Comparison of ENCODE assay signal across 8 mouse cellular contexts in genomic region chr6:67170674-67170946, GRCm38 (mm10).
A peak's percentile ranks its signal among the peaks of the same experiment; 100 is the strongest.
DNase-seq lines count a peak whose midpoint lies in the region; ATAC-seq and TF ChIP-seq lines count a peak whose summit lies in the region.

No protein-coding gene starts in this region.

- DNase-seq in cerebellum, adult 18-20 months: no peak
- no peak for DNase-seq in kidney, postnatal 0 days (ENCODE audit: low spot score)
- DNase-seq in kidney, postnatal 4 days: no peak
- no peak for DNase-seq in liver, embryonic 14.5 days (ENCODE audit: low read depth in 3 of 3, low spot score in 3 of 3)
- no peak for DNase-seq in cerebellum, adult 8-10 months

- H3K9me3 ChIP-seq in kidney, postnatal 0 days (replicated peaks; ENCODE audit: low read length): no peaks in the 10 kb centered on the region
- no peaks in the 10 kb centered on the region for H3K9me3 ChIP-seq in liver, embryonic 14.5 days (ENCODE audit: control insufficient read depth, low read length)

- no peak for TF ChIP-seq EP300 in liver, embryonic 14.5 days (IDR thresholded peaks at IDR 0.05; ENCODE audit: low read depth)

- H3K27ac ChIP-seq in kidney, postnatal 0 days: peak overlapping the region; percentile 7; the same call in 1 of the 2 replicates
- no peak overlapping the region for H3K27ac ChIP-seq in liver, embryonic 14.5 days

- no peak overlapping the region for H3K9ac ChIP-seq in kidney, postnatal 0 days (ENCODE audit: low read depth, low read length)
- H3K9ac ChIP-seq in liver, embryonic 14.5 days (replicated peaks): no peak overlapping the region

- no peaks in the 10 kb centered on the region for H3K36me3 ChIP-seq in kidney, postnatal 0 days (ENCODE audit: insufficient read depth, low read length)
- H3K36me3 ChIP-seq in liver, embryonic 14.5 days (replicated peaks; ENCODE audit: control insufficient read depth, insufficient read depth, low read depth): no peaks in the 10 kb centered on the region

- H3K4me3 ChIP-seq in kidney, postnatal 0 days (replicated peaks; ENCODE audit: low read depth, low read length): no peak overlapping the region
- no peak overlapping the region for H3K4me3 ChIP-seq in liver, embryonic 14.5 days (ENCODE audit: insufficient read depth in 1 of 2, low read depth in 2 of 2, low read length in 2 of 2)

- peak; percentile 29; the same call in 1 of the 2 replicates for ATAC-seq in cerebellum, adult (ENCODE audit: insufficient number of reproducible peaks, low FRiP score, low TSS enrichment)
- ATAC-seq in kidney, postnatal 0 days (replicated peaks; ENCODE audit: low FRiP score, low read depth): no peak
- ATAC-seq in granulocyte monocyte progenitor cell, adult 5-6 weeks (replicated peaks; ENCODE audit: poor library complexity, severe bottlenecking): peak; percentile 5
- no peak for ATAC-seq in liver, embryonic 14.5 days (ENCODE audit: insufficient read depth)
- no peak for ATAC-seq in monocyte, adult 5-6 weeks (replicated peaks; ENCODE audit: insufficient number of reproducible peaks, low FRiP score, low TSS enrichment, poor library complexity, severe bottlenecking)

- H3K4me2 ChIP-seq in kidney, postnatal 0 days (ENCODE audit: low read length): peak overlapping the region; percentile 31; the same call in 1 of the 2 replicates
- peak overlapping the region; percentile 23 for H3K4me2 ChIP-seq in liver, embryonic 14.5 days (ENCODE audit: low read depth)

- TF ChIP-seq CTCF in kidney, postnatal 0 days (IDR thresholded peaks at IDR 0.05; ENCODE audit: low read depth): no peak
- no peak for TF ChIP-seq CTCF in liver, embryonic 14.5 days (IDR thresholded peaks at IDR 0.05; ENCODE audit: low read depth)

- WGBS in kidney, postnatal 0 days: 70% methylated on average over 5 of the region's 5 CpGs
- WGBS in liver, embryonic 14.5 days (ENCODE audit: insufficient replicate concordance): 81% methylated on average over 5 of the region's 5 CpGs

- no peaks in the 10 kb centered on the region for H3K27me3 ChIP-seq in kidney, postnatal 0 days (ENCODE audit: insufficient read depth, low read length)
- H3K27me3 ChIP-seq in liver, embryonic 14.5 days (ENCODE audit: control insufficient read depth, insufficient read depth, low read length): no peaks in the 10 kb centered on the region

- H3K4me1 ChIP-seq in kidney, postnatal 0 days (replicated peaks; ENCODE audit: insufficient read depth, low read length): 0 out of 2 replicates have a peak, but pooled peaks cover 3% of the 10 kb centered on the region
- H3K4me1 ChIP-seq in liver, embryonic 14.5 days (replicated peaks; ENCODE audit: control insufficient read depth in 2 of 2, insufficient read depth in 2 of 2, low read length in 1 of 2): peaks cover 10 to 23% of the 10 kb centered on the region in 2 experiments

Comparison
In these comparisons a context has a peak if more than half of its experiments do, and no peak if none do; other contexts are left out.
1. ATAC-seq: peak in cerebellum, adult (single experiment) and granulocyte monocyte progenitor cell, adult 5-6 weeks (single experiment); none in kidney, postnatal 0 days (single experiment), liver, embryonic 14.5 days (single experiment) and monocyte, adult 5-6 weeks (single experiment).